Mouse (Mus musculus) embryonic facial prominence, embryonic 10.5 days (tissue): ENCODE data around the gene Nfxl1. TPM values are rescaled to one million over a fixed set of nuclear protein-coding genes. Genes with fewer than 3 reads are reported as not detected.
A peak's percentile ranks its signal among the peaks of the same experiment; 100 is the strongest.
"Not testable (repeated sequence)": the region's sequence is repeated elsewhere in the genome, so short reads cannot be mapped to it uniquely, and the experiment has no call there.

Source experiments
- DNase-seq: peaks from one replicate; pipeline ENCODE4 v3.0.0-alpha.2; 2017; ENCODE audit warnings: low spot score
- H3K27ac ChIP-seq: fragments of 300-500 bp; sonication (generic); replicated peaks from 2 replicates; pipeline ENCODE4 v1.5.1; 2016; ENCODE audit warnings: mild to moderate bottlenecking
- H3K27me3 ChIP-seq: fragments of 300-500 bp; sonication (generic); replicated peaks from 2 replicates; pipeline ENCODE4 v1.6.1; 2016; ENCODE audit warnings: low read depth, mild to moderate bottlenecking; ENCODE audit not compliant: poor library complexity, severe bottlenecking
- H3K36me3 ChIP-seq: fragments of 300-500 bp; sonication (generic); replicated peaks from 2 replicates; pipeline ENCODE4 v1.6.1; 2016; ENCODE audit warnings: mild to moderate bottlenecking, moderate library complexity
- H3K4me1 ChIP-seq: fragments of 300-500 bp; sonication (generic); 2 replicates; pipeline ENCODE4 v1.6.1; 2016
- H3K4me3 ChIP-seq: fragments of 300-500 bp; sonication (generic); 2 replicates; pipeline ENCODE4 v1.5.1; 2016; ENCODE audit warnings: mild to moderate bottlenecking, moderate library complexity
- H3K9me3 ChIP-seq: fragments of 300-500 bp; sonication (generic); 2 replicates; pipeline ENCODE4 v1.6.1; 2016; ENCODE audit warnings: mild to moderate bottlenecking
- WGBS: fragments of 180-500 bp; shearing (Covaris S2); methylation state at CpG from one replicate; pipeline ENCODE4 v1.1.7; 2016; 5-methylcytosine and 5-hydroxymethylcytosine counted together
- polyA plus RNA-seq: library from polyadenylated mRNA; unstranded; fragments of >200 nt; fragmentation: Nextera tagmentation; extraction: Ambion mirVana; gene quantifications from 2 replicates; pipeline ENCODE4 v1.2.1, GENCODE M21; 2016

Nfxl1 gene
- polyA plus RNA-seq, result 19.3 and 20.5 TPM in 2 replicates

DNA sequence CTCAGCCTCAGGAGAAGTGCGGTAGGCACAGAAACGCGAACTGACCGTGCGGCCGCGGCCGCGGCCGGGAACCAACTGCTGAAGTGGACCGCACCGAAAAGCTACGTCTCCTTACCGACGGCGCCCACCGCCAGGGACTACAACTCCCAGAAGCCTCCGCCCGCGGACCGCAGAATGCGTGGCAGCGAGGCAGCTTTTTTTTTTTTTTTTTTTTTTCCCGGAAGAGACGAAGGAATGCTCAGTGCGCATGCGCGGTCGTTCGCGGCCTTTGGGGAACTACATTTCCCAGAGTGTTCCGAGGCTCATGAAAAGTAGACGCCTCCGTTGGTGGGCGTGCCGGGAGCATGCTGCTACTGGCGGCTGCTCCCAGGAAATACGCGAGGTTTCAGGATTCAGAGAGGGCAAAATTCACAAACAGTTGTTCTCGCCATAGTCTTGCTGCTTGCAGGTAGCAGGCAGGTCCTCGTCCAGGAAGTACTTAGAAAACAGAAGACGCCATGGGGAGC, at the start of gene Nfxl1:
Nfxl1 (minus strand) TSS at position 141 of the 506 bp plus-strand sequence.
- Histone ChIP-seq H3K4me1 (peaks cover 6% of the 10 kb centered on the region), H3K4me3 (peak within 1 kb of the TSS; percentile 95), H3K9me3 (no peaks in the 10 kb centered on the region), H3K27me3 (no peaks in the 10 kb centered on the region), H3K36me3 (peaks cover 16% of the 10 kb centered on the region), H3K27ac (peak within 1 kb of the TSS; percentile 90)
- DNase-seq, result peak; percentile 97
- under 1% methylated on average over 42 of the region's 42 CpGs for WGBS

DNA sequence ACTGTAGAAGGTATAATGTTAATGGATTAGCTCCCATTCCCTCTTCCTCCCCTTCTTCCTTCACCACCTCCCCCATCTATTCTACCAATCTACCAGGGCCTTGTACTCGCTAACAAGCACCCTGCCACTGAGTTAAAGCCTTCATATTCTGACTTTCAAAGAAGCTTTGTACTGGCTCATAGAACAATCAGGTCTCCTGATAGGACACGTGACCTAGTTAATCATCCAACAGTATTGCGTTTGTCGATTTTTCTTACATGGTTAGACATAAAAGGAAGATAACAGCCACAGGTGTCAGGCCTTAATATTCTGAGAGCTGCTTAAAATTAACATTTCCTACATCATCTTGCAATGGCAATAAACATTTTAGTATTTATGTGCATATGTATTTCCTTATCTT, 43.7 kb upstream of the Nfxl1 start:
- Histone ChIP-seq H3K27ac (no peak overlapping the region), H3K9me3 (no peaks in the 10 kb centered on the region), H3K27me3 (no peaks in the 10 kb centered on the region), H3K4me3 (no peak overlapping the region), H3K36me3 (no peaks in the 10 kb centered on the region), H3K4me1 (no peaks in the 10 kb centered on the region)
- WGBS, result 89% methylated on average over 4 of the region's 4 CpGs
- DNase-seq, result no peak

DNA sequence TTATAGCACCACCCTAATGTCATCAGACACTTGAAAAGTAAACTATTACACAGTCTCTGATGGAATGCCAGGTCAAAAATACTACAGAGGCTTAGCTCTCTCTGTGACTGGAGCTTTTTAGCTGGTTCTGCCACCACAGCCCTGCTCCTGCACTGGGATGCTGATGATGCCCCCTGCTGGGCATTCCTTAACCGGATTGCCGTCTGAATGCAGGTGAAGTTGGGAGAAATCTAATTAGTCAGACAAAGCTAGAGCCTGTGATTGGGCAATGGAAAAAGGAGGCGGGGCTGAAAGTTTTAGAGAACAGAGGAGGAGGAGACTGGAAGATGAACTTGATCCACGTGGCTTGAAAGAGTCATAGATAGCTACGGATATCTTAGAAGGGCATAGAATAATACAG, 41.5 kb upstream of the Nfxl1 start:
- H3K36me3 ChIP-seq, result no peaks in the 10 kb centered on the region
- no peak overlapping the region for H3K27ac ChIP-seq
- no peaks in the 10 kb centered on the region for H3K27me3 ChIP-seq
- no peaks in the 10 kb centered on the region for H3K4me1 ChIP-seq
- DNase-seq, result peak; percentile 72
- H3K9me3 ChIP-seq, result no peaks in the 10 kb centered on the region
- WGBS, result 14% methylated on average over 5 of the region's 5 CpGs
- no peak overlapping the region for H3K4me3 ChIP-seq

DNA sequence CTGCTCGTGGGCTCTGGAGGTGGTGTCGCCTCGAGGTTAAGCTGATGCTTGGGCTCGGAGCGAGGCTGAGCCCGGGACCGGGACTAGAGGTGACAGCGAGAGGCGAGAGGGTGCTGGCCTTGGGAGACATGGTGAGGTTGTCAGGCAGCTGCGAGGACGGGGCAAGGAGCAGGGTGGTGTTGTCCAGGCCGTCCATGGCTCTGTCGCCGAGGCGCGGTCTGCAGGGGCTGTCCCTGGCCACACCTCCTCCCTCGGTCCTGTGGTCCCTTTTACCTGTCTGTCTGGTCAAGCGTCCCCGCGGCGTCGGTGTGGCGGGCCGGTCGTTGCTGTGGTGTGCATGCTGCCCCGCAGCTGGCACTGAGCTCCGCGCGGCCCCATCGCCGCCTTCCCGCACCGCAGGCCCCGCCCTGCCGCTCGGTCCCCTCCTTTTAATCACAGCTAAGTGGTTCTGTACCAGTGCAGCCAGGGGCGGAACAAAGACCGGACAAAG, 27.8 kb upstream of the Nfxl1 start, which contains the start of gene Gm5868:
Gm5868 (minus strand) TSS at position 360 of the 490 bp plus-strand sequence.
- Histone ChIP-seq H3K36me3 (no peaks in the 10 kb centered on the region), H3K27me3 (peaks cover 48% of the 10 kb centered on the region), H3K27ac (no peak within 1 kb of the TSS), H3K4me1 (peaks cover 9% of the 10 kb centered on the region), H3K9me3 (no peaks in the 10 kb centered on the region), H3K4me3 (peak within 1 kb of the TSS; percentile 57)
- DNase-seq, result peak; percentile 51
- 4% methylated on average over 38 of the region's 38 CpGs for WGBS

DNA sequence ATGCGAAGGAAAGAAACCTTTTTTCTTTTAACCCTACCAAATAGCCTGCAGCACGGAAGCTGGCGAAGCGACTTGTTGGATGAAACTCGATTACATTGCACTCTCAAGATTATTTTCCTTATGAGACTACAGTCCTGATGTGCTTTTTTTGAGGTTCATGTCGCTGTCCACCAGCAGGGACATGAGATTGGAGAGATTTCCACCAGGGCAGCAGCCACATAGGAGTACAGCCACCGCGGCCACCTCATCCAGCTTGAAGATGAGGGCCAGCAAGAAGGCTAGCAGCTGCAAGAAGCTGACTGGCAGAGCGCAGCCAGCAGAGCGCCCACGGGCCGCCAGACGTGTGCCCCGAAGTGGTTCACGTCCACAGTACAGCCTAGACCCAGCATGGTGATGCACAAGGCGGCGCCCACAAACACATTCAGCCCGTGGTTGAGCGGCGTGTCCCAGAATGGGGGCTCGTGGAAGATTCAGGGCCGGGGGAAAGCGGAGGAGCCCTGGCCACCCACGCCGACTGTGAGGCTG, 27.2 kb upstream of the Nfxl1 start:
- H3K27ac ChIP-seq, H3K4me1 ChIP-seq, H3K9me3 ChIP-seq, H3K36me3 ChIP-seq: not testable (repeated sequence)
- Histone ChIP-seq H3K4me3 (peak overlapping the region; percentile 57), H3K27me3 (peaks cover 53% of the 10 kb centered on the region)
- WGBS, result 43% methylated on average over 25 of the region's 25 CpGs
- peak; percentile 19 for DNase-seq

DNA sequence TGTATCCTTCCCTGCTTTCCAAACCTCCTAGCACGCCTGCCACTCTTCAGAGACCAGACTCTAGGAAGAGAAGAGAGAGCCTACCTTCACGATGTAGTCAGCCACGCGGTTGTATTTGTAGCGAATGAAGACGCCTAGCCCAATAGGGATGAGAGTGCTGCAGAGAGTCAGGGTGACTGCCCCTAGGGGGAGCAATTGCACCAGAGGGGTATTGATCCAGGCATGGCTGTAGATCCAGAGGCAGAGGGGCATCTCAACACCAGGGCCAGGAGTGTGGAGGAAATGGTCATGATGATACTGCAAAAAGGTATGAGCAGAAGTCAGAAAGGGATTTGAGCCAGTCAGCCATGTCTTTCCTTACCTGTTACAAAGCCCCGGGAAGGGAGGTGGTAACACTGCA, 26.6 kb upstream of the Nfxl1 start:
- 43% methylated on average over 7 of the region's 7 CpGs for WGBS
- DNase-seq, H3K4me1 ChIP-seq: not testable (repeated sequence)

DNA sequence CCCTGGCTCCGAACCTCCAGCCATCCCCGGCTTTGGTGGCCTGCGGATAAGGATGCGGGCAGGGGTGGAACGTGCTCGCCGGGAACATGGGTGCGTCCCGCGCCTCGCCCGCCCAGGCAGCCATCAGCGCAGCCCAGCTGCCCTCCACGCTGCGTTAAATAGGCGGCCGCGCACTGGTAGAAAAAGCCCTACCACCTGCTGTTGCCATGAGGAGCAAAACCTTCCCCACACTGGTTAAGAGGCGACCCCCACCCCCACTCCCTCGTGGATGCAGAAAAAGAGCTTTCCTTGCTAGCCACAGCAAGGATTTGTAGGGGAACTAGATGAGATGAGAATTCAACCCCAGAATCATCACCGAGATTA, 21.5 kb upstream of the Nfxl1 start, which contains the start of gene Zar1:
Zar1 (minus strand) TSS at position 285 of the 363 bp plus-strand sequence.
- peak; percentile 46 for DNase-seq
- Histone ChIP-seq H3K27me3 (peaks cover 56% of the 10 kb centered on the region), H3K27ac (peak within 1 kb of the TSS; percentile 73), H3K4me3 (peak within 1 kb of the TSS; percentile 61)
- H3K36me3 ChIP-seq, H3K4me1 ChIP-seq, H3K9me3 ChIP-seq: not testable (repeated sequence)
- WGBS, result 7% methylated on average over 20 of the region's 21 CpGs

More for the DNA sequence above, 26.6 kb upstream of the Nfxl1 start:
- H3K36me3 ChIP-seq, H3K9me3 ChIP-seq, H3K4me3 ChIP-seq, H3K27ac ChIP-seq: not testable (repeated sequence)
- H3K27me3 ChIP-seq, result peaks cover 59% of the 10 kb centered on the region

DNA sequence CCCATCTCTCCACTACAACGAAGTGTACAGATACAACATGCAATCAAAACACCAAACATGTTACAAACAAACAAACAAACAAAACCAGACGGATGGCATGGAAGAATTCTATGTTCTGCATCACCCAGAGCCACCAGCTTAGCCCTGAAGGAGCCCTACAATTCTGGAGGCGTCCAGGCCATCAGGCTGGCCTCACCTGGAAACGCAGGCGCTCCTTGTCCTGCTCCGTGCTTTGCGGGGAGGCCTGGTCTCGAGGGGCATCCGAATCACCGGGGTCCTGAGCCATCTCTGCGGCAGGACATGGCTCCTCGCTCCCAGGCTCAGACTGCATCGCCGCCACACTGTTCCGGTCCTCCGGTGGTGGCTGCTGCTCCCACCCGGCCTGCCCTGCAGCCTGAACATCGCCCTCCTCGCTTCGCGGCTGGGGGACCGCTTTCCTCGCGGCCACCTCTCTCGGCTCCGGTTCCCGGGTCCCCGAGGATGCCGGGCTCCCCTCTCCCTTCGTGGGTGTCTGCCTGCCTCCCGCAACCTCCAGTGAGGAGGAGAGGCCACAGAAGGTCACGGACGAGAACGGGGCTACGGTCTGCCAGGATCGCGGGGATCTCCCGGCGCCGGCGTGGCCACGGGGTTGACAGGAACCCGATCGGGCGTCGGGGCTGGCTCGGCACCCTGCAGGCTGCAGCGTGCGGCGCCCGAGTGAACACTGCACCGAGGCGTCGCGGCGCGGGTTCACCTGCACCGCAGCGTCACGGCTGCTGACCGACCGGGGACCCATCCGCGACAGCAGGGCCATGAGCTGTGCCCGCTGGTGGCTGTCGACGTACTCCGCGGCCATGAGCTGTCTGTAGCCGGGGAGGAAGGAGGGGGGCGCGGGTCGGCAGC, 20.8 kb upstream of the Nfxl1 start:
- H3K27ac ChIP-seq, result peak overlapping the region; percentile 73
- peaks cover 51% of the 10 kb centered on the region for H3K27me3 ChIP-seq

DNA sequence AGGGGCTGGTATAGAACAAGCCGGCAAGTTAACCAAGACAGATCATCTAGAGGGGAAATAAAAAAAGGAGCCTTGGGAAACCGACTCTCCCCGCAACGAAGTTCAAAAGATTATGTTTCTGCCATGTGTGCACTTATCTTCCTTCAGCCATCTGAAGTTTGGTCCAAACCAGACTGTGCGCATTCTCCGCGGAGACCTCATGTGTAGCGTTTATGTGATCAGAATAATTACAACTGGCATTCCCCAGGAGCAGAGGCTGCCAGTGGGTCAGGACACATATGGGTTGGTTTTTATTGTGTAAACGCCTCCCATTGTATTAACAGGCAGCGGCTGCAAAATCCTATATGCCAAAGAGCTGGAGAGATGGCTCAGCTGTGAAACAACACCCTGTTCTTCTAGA, 20.1 kb upstream of the Nfxl1 start:
- DNase-seq, result peak; percentile 63
- 48% methylated on average over 10 of the region's 10 CpGs for WGBS
- not testable (repeated sequence) for H3K4me1 ChIP-seq, H3K9me3 ChIP-seq, H3K4me3 ChIP-seq, H3K27ac ChIP-seq, H3K36me3 ChIP-seq
- peaks cover 51% of the 10 kb centered on the region for H3K27me3 ChIP-seq

More for the DNA sequence above, 20.8 kb upstream of the Nfxl1 start:
- 5% methylated on average over 70 of the region's 73 CpGs for WGBS
- peak overlapping the region; percentile 61 for H3K4me3 ChIP-seq
- H3K4me1 ChIP-seq, H3K36me3 ChIP-seq, H3K9me3 ChIP-seq: not testable (repeated sequence)
- peak; percentile 61 for DNase-seq

DNA sequence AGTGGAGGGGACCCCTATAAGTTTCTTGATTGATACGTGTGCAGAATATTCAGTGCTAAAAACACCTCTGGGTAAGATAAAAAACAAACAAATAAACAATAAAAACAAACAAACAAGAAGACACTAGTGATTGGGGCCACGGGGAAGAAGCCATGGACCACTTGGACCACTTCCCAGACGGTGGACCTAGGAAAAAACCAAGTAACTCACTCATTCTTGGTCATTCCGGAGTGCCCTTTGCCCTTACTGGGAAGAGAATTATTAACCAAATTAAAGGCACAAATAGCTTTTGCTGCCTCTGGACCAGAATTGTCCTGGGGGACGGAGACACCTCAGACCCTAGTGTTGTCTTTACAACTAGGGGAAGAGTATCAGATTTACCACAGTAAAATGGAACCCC, 6.1 kb upstream of the Nfxl1 start:
- H3K36me3 ChIP-seq, result no peaks in the 10 kb centered on the region
- H3K27ac ChIP-seq, result no peak overlapping the region
- WGBS, result 82% methylated on average over 5 of the region's 5 CpGs

DNA sequence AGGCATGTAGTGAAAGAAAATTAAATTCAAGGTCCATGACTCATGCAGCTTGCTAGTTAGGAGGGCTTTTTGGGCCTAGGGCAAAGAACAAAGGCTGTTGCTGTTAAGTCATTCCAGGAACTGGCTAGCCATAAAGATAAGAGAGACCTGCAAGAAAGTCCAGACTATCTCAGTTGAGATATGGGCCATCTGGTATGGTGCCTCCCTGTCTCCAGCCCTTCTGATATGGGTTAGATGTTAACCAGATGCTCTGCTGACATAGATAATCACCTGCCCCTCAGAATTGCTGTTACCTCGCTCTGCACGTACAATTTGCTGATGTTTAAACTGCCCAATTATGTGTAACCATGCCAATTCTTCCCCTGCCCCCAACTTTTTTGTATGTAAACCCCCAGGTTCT, 3.7 kb upstream of the Nfxl1 start:
- H3K4me3 ChIP-seq, H3K36me3 ChIP-seq, H3K27ac ChIP-seq, H3K9me3 ChIP-seq, H3K4me1 ChIP-seq, DNase-seq, H3K27me3 ChIP-seq: not testable (repeated sequence)
- WGBS, result 85% methylated on average over 2 of the region's 2 CpGs

More for the DNA sequence above, 6.1 kb upstream of the Nfxl1 start:
- Histone ChIP-seq H3K9me3 (0 out of 2 replicates have a peak, but pooled peaks cover 4% of the 10 kb centered on the region), H3K27me3 (no peaks in the 10 kb centered on the region), H3K4me1 (no peaks in the 10 kb centered on the region), H3K4me3 (no peak overlapping the region)
- DNase-seq, result no peak

DNA sequence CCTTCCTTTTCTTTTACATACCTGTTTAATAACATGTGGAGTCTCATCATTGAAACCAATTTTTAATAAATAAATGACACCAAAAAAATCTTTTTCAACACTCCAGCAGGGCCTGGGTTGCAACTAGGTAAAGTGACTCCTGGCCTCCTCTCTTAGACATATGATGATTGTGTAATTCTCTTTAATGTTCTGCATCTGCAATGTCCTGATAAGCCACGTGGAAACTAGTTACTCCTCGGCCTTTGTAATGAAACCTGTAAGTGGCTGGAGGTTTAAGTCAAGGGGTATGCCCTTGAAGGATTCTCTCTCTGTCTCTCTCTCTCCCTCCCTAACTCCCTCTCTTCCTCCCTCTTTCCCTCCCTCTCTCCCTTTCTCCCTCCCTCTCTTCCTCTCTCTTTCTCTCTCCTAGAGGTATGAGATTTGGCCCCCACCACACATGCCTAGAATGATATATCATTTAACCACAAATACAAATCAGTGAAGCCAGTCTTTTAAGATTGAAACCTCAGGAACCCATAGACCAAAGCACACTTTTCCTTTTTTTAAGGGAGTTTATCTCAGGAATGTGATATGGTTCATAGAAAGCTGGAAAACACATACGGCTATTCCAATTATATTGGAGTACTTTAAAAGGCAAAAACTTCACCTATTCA, 1.6 kb upstream of the Nfxl1 start:
- Histone ChIP-seq H3K27ac (no peak overlapping the region), H3K9me3 (no peaks in the 10 kb centered on the region), H3K27me3 (no peaks in the 10 kb centered on the region), H3K4me1 (peaks cover 6% of the 10 kb centered on the region), H3K36me3 (peaks cover under 1% of the 10 kb centered on the region), H3K4me3 (no peak overlapping the region)
- DNase-seq, result no peak
- WGBS, result 80% methylated on average over 3 of the region's 3 CpGs
